Mouse (Mus musculus): Measurements from ENCODE around the gene Rpl9. TPM values are rescaled to one million over a fixed set of nuclear protein-coding genes. Genes with fewer than 3 reads are reported as not detected.

Gene Rpl9
- polyA plus RNA-seq, 1 experiment: not detected

GRCm38 (mm10) chr5:65424215-65424614 lies 33.0 kb upstream of the Rpl9 start:
- Histone ChIP-seq H3K27ac (ENCODE audit: insufficient read depth, low read depth, low read length) (no peak overlapping the region), H3K4me3 (ENCODE audit: insufficient read depth, low read depth, low read length) (no peak overlapping the region), H3K4me1 (ENCODE audit: control insufficient read depth, insufficient read depth, low read length) (no peaks in the 10 kb centered on the region)
- TF ChIP-seq POLR2A (IDR thresholded peaks at IDR 0.05; ENCODE audit: insufficient read depth, low read depth, low read length) (no peak), CTCF (IDR thresholded peaks at IDR 0.05; ENCODE audit: insufficient read depth, low read depth, low read length) (no peak)
- 87% methylated on average over 6 of the region's 6 CpGs for WGBS

DNA sequence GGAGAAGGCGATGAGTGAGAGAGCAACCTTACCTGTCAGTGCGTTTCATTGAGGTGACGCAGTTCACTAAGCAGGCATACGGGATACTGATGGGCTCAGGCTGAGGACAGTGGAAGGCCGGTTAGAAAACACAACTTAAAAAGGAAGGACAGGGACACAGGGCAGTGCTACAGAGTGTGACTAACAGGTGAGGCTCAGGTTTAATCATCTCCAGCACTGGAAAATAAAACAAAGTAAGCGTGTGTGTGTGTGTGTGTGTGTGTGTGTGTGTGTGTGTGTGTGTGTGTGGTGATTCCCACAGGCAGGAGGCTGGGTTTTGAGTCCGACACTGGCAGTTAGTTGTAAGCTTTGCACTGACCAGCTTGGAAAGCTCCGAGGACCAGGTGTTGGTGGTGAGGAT lies 31.6 kb upstream of the Rpl9 start:
- no peak overlapping the region for H3K4me3 ChIP-seq (ENCODE audit: insufficient read depth, low read depth, low read length)
- no peak overlapping the region for H3K27ac ChIP-seq (ENCODE audit: insufficient read depth, low read depth, low read length)
- WGBS: 95% methylated on average over 8 of the region's 8 CpGs
- TF ChIP-seq POLR2A (IDR thresholded peaks at IDR 0.05; ENCODE audit: insufficient read depth, low read depth, low read length) (no peak), CTCF (IDR thresholded peaks at IDR 0.05; ENCODE audit: insufficient read depth, low read depth, low read length) (no peak)
- H3K4me1 ChIP-seq (ENCODE audit: control insufficient read depth, insufficient read depth, low read length): peaks cover 4% of the 10 kb centered on the region

GRCm38 (mm10) chr5:65420822-65421221 lies 29.6 kb upstream of the Rpl9 start:
- Histone ChIP-seq H3K27ac (ENCODE audit: insufficient read depth, low read depth, low read length) (no peak overlapping the region), H3K4me1 (ENCODE audit: control insufficient read depth, insufficient read depth, low read length) (peaks cover 17% of the 10 kb centered on the region), H3K4me3 (ENCODE audit: insufficient read depth, low read depth, low read length) (no peak overlapping the region)
- 72% methylated on average over 6 of the region's 6 CpGs for WGBS
- no peak for TF ChIP-seq POLR2A (IDR thresholded peaks at IDR 0.05; ENCODE audit: insufficient read depth, low read depth, low read length)
- no peak for TF ChIP-seq CTCF (IDR thresholded peaks at IDR 0.05; ENCODE audit: insufficient read depth, low read depth, low read length)

GRCm38 (mm10) chr5:65419136-65419535 lies 27.9 kb upstream of the Rpl9 start:
- 59% methylated on average over 10 of the region's 10 CpGs for WGBS
- Histone ChIP-seq H3K27ac (ENCODE audit: insufficient read depth, low read depth, low read length) (no peak overlapping the region), H3K4me1 (ENCODE audit: control insufficient read depth, insufficient read depth, low read length) (peaks cover 20% of the 10 kb centered on the region), H3K4me3 (ENCODE audit: insufficient read depth, low read depth, low read length) (no peak overlapping the region)
- no peak for TF ChIP-seq CTCF (IDR thresholded peaks at IDR 0.05; ENCODE audit: insufficient read depth, low read depth, low read length)
- no peak for TF ChIP-seq POLR2A (IDR thresholded peaks at IDR 0.05; ENCODE audit: insufficient read depth, low read depth, low read length)

DNA sequence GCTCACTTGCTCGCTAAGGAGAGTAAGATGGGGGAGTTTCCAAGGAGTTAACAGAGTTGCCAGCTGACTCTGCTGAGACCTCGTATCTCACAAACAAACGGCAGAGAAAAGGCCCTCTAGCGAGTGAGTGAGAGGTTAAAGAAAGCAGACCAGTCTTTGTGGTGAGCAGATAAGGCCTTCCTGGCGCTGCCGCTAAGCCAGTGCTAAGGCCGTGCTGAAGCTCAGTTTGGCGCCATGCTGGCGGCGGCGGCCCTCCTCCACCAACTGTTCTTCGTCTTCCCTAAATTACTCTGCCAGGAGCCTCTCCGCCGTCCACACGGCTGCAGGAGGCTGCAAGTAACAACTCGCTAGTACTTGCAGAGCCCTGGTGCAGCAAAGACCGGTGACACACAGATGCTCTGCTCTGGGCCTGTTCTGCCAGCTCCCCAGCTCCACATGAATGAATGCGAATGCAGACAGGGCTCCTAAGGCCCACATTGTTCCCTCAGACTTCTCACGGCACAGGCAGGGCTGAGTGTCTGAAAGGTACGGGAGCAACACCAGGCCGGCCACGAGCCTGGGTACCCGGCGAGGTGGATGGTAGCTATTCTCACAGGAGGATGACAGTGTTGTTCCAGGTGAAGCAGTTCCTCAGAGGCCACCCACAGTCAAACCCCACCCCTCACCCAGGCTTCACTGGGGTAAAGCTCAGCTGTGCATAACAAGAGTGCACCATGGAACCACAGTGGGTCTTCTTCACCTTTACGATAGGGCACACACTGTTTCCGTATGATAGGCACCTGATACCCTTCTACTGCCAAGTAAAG lies 24.6 kb upstream of the Rpl9 start:
- TF ChIP-seq CTCF (IDR thresholded peaks at IDR 0.05; ENCODE audit: insufficient read depth, low read depth, low read length) (0 out of 2 replicates have a peak, but pooled peaks have one; percentile 24), POLR2A (IDR thresholded peaks at IDR 0.05; ENCODE audit: insufficient read depth, low read depth, low read length) (no peak)
- Histone ChIP-seq H3K4me1 (ENCODE audit: control insufficient read depth, insufficient read depth, low read length) (peaks cover 20% of the 10 kb centered on the region), H3K4me3 (ENCODE audit: insufficient read depth, low read depth, low read length) (no peak overlapping the region), H3K27ac (ENCODE audit: insufficient read depth, low read depth, low read length) (peak overlapping the region; percentile 54)
- WGBS: 31% methylated on average over 26 of the region's 26 CpGs

DNA sequence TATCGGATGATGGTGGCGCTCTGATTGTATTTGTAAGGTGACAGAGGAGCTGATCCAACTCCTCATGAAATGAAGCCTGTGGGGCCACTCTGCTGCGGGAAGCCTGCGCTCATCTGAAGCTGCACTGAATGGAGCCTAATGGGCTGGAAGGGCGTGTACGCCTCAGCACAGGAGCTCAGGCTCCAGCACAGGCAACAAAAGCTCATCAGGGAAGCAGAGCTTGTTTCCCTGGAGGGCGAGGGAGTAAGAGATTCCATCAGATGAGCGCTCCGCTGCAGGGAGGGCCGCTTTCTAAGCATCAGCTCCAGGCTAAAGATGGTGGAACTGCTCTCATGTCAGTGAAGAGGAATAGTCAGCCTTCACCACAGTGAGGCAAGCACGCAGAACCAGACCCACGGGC lies 16.7 kb upstream of the Rpl9 start:
- Histone ChIP-seq H3K4me1 (ENCODE audit: control insufficient read depth, insufficient read depth, low read length) (peaks cover 5% of the 10 kb centered on the region; the same call in 1 of the 2 replicates), H3K4me3 (ENCODE audit: insufficient read depth, low read depth, low read length) (no peak overlapping the region), H3K27ac (ENCODE audit: insufficient read depth, low read depth, low read length) (peak overlapping the region; percentile 61)
- TF ChIP-seq CTCF (IDR thresholded peaks at IDR 0.05; ENCODE audit: insufficient read depth, low read depth, low read length) (no peak), POLR2A (IDR thresholded peaks at IDR 0.05; ENCODE audit: insufficient read depth, low read depth, low read length) (no peak)
- 25% methylated on average over 12 of the region's 12 CpGs for WGBS

DNA sequence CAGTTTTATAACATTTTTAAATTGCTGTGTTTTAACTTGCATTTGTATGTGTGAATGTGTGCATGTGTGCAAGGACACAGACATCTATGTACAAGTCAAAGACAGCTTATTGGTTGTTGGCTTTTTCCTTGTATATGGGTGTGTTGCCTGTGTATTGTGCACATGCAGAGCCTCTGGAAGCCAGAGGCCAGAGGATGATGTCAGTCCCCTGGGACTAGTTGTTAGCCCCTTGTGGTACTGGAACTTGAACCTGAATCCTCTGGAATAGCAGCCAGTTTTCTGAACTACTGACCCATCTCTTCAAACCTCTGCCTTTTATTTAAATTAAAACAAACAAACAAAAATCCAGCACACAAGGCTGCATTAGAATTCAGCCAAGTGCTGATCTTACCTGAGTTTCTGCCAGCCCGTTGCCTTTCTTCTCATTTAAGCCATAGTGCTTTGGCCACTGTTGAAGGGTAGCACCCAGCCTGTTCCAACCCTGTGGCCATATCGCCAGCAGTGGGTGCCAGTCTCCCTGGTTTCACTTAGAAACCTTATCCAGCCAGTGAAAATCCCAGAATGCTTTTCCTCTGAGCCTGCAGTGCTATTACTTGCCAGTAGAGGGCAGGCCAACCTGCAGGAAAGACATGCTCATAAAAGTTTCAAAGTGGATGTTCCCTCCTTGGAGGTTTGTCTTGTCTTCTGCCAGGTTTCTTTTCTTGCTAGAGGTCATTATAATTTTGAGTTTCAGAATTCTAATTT lies 10.2 kb upstream of the Rpl9 start:
- no peak overlapping the region for H3K27ac ChIP-seq (ENCODE audit: insufficient read depth, low read depth, low read length)
- H3K4me1 ChIP-seq (ENCODE audit: control insufficient read depth, insufficient read depth, low read length): no peaks in the 10 kb centered on the region
- H3K4me3 ChIP-seq (ENCODE audit: insufficient read depth, low read depth, low read length): no peak overlapping the region
- TF ChIP-seq POLR2A (IDR thresholded peaks at IDR 0.05; ENCODE audit: insufficient read depth, low read depth, low read length): no peak
- TF ChIP-seq CTCF (IDR thresholded peaks at IDR 0.05; ENCODE audit: insufficient read depth, low read depth, low read length): peak; percentile 49
- WGBS: 20% methylated on average over 2 of the region's 2 CpGs

GRCm38 (mm10) chr5:65394425-65394824 lies 3.2 kb upstream of the Rpl9 start:
- peaks cover 4% of the 10 kb centered on the region; the same call in 1 of the 2 replicates for H3K4me1 ChIP-seq (ENCODE audit: control insufficient read depth, insufficient read depth, low read length)
- 93% methylated on average over 7 of the region's 7 CpGs for WGBS
- H3K4me3 ChIP-seq (ENCODE audit: insufficient read depth, low read depth, low read length): no peak overlapping the region
- TF ChIP-seq POLR2A (IDR thresholded peaks at IDR 0.05; ENCODE audit: insufficient read depth, low read depth, low read length): no peak
- TF ChIP-seq CTCF (IDR thresholded peaks at IDR 0.05; ENCODE audit: insufficient read depth, low read depth, low read length): no peak
- no peak overlapping the region for H3K27ac ChIP-seq (ENCODE audit: insufficient read depth, low read depth, low read length)

DNA sequence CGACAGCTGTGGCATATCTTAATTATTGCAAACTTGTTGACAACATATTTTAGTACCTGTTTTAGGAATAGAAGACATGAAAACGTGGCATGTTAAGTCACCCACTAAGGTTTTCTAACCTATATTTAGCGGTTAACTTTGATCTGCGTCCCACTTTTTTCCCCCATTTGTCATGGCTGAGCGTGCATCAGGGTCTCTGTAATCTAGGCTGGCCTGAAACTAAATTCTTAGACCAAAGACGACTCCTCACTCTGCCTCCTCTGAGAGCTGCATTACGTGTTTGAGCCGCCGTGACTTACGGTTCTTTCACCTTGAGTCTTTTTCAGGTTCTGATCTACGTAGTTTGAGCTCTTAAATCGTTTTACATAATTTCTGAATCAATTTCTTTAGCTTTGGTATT lies 509 bp upstream of the Rpl9 start:
- Histone ChIP-seq H3K4me3 (ENCODE audit: insufficient read depth, low read depth, low read length) (peak overlapping the region; percentile 59), H3K4me1 (ENCODE audit: control insufficient read depth, insufficient read depth, low read length) (peaks cover 8% of the 10 kb centered on the region; the same call in 1 of the 2 replicates), H3K27ac (ENCODE audit: insufficient read depth, low read depth, low read length) (no peak overlapping the region)
- TF ChIP-seq POLR2A (IDR thresholded peaks at IDR 0.05; ENCODE audit: insufficient read depth, low read depth, low read length): no peak
- TF ChIP-seq CTCF (IDR thresholded peaks at IDR 0.05; ENCODE audit: insufficient read depth, low read depth, low read length): no peak
- 2% methylated on average over 12 of the region's 12 CpGs for WGBS
